Mouse (Mus musculus): ENCODE measurements around the gene Akr1a1.

Akr1a1 gene

DNA sequence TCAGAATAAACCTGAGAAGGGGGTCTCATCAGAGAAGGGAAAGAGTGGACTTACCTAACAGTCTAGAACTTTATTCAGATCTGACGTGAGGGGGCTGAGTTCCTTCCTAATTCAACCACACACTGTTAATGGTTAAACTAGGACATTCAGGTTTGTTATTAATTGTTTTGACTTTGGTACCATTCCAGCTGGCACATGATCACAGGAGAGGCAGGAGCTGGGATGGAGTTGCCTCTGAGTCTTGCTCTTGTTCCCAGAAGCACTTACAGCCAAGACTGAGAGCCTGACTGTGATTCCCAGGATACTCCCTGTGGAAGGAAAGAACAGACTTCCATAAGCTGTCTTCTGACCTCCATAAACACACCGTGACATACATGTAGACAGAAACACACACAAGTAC lies 8.0 kb upstream of the Akr1a1 start:
- no peak for DNase-seq (ENCODE audit: low spot score in 2 of 2)

DNA sequence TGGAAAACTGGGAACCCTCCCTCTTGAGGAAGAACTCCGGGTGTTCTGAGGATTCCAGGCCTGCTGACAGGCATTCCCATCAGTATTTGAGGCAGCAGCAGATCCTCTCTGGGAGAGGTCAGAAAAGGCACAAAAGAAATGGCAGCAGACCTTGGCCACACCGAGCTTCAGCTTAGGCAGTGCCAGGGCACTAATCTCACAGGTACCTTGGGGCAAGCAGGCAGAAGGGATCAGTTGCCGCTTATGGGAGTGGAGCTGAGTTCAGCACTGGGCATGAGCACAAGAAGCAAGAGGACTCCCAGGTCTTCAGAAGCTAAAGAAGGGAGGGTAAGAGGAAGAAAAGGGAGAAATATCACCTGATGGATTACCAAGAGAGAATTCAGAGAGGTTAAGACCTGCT lies 6.5 kb upstream of the Akr1a1 start:
- DNase-seq (ENCODE audit: low spot score in 2 of 2): no peak

DNA sequence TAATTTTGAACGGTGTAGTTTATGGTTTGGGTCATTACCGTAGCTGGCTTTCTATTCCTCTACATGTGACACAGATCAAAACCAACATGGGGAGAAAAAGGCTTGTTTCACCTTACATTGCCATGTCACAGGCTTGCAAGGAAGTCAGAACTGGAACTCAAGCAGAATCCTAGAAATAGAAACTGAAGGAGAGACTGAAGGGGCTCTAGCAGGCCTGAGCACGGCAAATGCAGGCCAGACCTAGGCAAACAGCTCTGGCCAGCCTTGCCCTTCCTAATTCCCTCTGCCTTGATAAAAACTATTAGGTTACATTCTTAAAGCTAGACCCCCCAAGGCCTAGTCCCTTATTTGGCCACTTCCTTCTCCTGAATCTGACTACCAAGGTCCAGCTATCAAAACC lies 4.2 kb upstream of the Akr1a1 start:
- DNase-seq (ENCODE audit: low spot score in 2 of 2): no peak

DNA sequence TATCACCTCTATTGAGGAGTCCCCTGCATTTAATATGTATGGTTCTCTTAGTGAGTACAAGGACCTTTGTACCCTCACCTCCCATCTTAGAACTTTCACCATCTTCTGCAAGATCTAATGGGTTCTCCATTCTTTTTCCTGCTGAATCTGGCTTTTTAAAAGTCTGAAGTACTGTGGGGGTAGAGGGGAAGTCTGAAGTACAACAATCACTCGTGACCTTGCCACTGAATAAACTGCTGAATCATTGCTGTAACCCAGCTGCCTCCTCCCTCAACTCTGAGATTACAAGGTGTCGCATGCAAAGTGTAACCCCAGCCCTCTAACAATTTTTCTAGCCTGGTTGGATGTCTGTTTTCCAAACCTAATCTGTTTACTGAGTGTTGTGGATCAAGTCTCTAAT lies 3.6 kb upstream of the Akr1a1 start:
- DNase-seq (ENCODE audit: low spot score in 2 of 2): no peak

DNA sequence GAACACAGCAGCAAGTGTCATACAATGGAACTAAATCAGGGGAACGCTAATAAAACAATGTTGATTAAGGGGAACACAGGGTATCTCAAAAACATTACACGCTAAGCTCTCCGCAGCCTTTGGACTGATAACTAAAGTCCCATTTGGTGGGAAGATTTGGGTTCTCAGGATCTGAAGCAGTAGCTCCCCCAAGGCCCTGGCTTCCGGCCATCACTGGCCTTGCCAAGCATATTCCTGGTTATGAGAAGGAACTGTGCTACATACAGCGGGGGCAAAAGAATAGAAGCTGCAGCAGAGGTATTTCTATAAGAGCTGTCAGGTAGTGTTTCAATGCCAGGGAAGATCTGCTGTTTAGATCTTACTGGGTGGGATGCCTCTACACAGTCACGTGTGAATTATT lies 1.7 kb upstream of the Akr1a1 start:
- DNase-seq (ENCODE audit: low spot score in 2 of 2): no peak

DNA sequence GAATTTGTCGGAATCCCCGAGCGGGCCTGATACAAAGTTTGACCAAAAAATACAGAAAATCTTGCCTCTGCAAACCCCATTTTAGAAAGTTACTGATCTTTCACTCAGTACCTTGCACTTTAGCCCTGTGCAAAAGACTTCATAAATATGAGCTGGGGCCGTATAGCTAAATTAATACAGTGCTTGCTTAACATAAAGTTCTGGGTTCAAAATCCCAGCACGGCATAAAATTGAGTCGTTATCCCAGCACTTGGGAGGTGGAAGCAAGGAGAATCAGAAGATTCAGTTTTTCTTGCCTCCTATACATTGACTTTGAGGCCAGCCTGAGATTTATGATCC lies 286 bp upstream of the Akr1a1 start:
- no peak for DNase-seq (ENCODE audit: low spot score in 2 of 2)

DNA sequence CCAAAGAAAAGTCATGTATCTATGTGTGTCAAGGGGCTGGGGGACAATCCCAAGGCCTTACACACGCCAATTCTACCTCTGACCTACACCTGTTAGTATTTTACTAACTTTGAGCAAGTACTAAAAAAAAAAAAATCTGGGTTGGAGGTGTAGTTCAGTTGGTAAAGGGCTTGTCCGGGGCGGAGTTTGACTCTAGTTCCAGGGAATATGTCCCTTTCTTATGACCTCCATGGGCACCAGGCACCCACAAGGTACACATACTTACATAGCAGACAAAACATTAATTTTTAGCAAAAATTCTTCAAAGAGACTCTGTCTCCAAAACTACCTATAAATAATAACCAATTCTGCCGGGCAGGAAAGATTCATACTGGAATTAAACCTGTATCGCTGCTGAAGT lies 1.1 kb downstream of the Akr1a1 start:
- no peak for DNase-seq (ENCODE audit: low spot score in 2 of 2)

DNA sequence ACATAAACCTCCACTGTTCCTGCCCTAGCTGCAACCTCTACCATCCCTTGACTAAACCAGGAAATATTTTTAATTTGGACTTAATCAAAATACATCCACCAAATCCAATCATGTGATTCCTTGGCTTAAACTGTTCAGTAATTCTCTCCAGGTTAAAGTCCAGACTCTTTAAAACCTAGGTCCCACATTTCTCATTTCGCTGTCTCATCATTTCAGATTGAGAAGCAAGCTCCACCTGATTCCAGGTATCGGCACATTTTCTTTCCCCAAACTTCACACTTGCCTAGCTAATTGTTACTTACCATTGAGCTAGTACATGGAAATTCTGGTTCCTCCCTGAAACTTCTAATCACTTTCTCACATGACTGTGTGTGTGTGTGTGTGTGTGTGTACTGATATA lies 2.1 kb downstream of the Akr1a1 start:
- DNase-seq (ENCODE audit: low spot score in 2 of 2): no peak

DNA sequence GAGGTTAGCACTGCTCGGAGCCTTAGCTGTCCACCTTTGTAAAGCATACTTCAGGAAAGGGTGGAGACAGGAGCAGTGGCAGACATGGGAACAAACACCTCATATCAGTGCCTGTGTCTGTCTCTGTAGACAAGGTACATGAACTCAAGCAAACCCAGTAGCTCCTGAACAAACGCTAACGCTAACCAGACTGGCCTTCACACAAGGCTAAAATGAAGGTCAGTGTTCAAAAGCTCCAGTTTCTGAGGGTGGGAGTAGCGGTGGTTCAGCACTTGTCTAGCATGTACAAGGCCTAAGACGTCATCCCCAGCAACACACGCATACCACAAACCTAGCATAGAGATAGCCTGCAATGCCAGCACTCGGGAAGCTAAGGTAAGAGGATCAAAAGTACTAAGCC lies 5.9 kb downstream of the Akr1a1 start:
- no peak for DNase-seq (ENCODE audit: low spot score in 2 of 2)

DNA sequence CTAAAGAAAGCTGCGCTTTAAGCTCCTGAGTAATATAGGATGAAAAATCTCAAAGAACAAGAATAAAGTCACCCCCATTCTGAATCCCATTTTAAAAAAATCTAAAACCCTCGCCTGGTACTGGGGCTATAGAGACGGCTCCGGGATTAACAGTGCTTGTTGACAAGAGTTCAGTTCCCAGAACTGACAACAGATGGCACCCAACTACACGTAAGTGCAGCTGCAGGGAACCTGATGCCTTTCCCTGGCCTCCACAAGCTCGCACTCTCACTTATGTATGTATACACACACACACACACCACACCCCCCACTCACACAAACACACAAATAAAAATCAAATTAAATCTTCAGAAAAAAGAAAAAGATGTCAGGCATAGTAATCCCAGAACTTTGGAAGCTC lies 7.2 kb downstream of the Akr1a1 start:
- DNase-seq (ENCODE audit: low spot score in 2 of 2): no peak

DNA sequence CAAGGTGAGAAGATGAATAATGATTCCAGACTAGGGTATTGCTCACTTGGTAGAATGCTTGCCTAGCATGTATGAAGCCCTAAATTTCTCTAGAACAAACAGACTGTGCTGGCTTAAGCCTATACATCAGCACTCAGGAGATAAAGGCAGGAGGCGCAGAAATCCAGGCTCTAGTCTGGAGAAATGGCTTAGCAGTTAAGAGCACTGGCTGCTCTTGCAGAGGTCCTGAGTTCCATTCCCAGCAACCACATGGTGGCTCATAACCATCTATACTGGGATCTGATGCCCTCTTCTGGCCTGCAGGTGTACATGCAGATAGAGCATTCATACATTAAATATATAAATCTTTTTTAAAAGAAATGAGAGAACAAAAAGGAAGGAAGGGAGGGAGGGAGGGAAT lies 9.4 kb downstream of the Akr1a1 start:
- no peak for DNase-seq (ENCODE audit: low spot score in 2 of 2)

DNA sequence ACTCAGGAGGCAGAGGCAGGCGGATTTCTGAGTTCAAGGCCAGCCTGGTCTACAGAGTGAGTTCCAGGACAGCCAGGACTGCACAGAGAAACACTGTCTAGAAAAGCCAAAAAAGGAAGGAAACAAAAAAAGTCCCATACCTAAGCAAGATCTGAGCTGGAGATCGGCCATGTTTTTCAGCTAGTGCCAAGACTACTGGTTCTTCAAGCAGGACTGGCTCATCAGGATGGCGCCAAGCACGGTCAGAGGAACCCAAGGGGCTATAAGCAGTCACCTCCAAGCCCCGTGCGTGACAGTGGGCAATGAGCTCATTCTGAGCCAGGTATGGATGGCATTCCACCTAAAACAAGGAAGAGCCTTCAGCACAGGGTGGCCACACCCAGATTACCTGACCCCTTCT lies 12.7 kb downstream of the Akr1a1 start:
- DNase-seq (ENCODE audit: low spot score in 2 of 2): no peak

DNA sequence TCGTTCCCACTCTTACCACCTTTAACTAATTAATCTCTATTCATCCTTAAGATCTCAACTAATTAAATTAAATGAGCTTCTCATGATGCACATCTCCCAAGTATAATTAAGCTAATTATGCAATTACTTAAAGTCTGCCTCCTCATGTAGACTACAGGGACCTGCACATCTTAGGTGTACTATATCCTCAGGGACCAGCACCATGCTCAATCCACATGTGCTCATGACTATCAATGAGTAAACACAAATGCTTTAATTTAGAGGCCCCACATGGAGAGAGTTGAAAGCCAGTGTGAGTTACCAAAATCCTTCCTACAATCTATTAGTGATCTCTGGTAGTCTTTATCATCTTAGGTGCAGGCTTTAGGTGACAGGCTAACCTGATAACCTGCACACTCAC lies 16.3 kb downstream of the Akr1a1 start:
- no peak for DNase-seq (ENCODE audit: low spot score in 2 of 2)

DNA sequence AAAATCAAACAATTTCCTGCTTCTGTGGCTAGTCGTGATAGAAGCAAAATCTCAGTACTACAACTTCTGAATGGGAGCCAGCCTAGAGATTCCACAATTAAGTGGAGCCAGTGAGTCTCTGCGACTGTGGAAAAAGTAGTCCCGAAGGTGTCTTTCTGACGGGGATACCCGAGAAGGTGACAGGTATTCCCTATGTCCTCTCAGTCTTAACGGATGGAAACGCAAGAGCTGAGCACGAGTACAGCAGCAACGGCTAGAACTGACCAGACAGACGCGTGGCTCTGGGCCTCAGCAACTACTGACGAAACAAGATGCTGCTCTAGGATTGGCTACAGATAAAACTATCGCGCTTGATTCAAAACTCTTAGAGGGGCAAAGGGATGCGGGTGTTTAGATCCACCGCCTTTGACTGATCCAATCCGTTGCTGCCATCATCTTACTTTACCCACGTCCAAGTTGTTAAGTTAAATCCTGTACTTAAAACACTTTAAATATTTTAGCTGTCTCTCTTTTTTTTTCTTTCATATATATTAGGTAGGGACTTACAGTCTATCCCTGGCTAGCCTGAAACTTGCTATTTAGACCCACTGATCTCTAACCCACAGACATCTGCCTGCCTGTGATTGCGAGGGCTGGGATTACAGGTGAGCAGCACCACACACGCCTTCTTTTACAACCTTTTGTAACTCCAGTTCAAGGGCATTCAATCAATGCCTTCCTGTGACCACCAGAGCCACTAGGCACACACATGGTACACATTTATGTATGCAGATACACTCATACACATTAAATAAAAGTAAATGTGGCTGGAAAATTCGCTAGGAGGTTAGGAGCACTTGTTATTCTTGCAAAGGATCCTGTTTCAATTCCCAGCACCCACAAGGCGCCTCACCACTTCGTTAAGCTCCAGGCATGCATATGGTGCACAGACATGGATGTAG lies 23.5 kb downstream of the Akr1a1 start, which contains the start of gene Nasp:
Nasp (minus strand) TSS at position 220 of the 941 bp plus-strand sequence.
- peak; percentile 69 to 89 for DNase-seq (ENCODE audit: low spot score in 2 of 2)

DNA sequence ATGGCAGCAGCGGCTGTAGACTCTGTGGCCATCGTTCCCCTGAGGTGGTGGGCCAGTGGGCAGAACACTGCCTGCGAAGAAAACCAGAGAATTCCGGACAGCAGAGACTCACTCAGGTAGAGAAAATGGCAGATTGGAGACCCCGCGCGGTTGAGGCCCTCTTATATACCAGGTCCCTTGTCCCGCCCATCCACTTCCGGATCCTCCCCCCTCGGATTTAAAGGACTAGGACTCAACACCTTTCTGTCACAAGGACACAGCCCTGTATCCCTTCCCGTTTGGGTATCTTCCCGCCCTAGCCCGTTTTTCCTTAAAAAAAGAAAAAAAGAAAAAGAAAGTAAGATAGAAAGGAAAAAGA lies 24.1 kb downstream of the Akr1a1 start:
- DNase-seq (ENCODE audit: low spot score in 2 of 2): peak; percentile 76 to 92

DNA sequence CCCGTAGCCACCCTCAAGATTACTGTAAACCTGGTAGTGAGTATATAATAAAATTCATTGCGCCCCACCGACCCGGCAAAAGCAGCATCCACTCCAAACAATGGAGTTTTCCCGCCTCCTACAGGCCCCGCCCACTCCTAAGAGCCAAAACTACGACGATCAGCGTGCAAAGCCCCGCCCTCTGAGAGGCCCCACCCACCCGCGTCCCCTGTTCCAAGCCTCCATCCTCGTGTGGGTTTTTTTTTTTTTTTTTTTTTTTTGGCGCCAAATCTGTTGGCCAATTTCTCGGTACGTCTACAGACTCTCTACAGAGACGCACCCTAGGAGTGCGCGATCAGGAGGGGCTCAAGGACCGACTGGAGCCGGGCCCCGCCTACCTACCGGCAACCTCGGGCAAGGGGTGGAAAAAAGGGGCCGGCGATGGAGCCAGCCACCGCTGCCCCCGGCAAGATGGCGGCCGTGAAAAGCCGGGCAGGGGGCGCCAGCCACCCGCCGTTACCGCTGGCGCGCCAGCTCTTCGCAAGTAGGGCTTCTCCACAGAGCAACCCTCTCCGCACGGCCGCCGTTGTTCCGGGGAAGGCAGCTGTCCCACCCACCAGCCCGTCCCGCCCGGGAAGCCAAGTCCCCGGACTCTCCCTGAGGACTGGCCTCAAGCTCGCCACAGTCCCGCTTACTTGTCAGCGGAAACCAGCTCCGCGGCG lies 24.7 kb downstream of the Akr1a1 start:
- peak in 1 of 2 experiments; percentile 52 for DNase-seq (ENCODE audit: low spot score in 2 of 2)

DNA sequence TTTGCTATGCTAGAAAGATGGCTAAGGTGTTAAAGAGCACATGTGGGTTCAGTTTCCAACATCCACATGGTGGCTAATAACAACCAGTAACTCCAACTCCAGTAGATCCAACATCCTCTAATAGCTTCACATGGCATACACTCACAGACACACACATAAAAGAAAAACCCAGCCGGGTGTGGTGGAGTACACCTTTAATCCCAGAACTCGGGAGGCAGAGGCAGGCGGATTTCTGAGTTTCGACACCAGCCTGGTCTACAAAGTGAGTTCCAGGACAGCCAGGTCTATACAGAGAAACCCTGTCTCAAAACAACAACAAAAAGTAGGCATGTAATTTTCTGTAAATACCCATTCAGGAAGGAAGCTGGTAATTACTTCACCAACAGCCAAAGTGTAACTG lies 26.6 kb downstream of the Akr1a1 start:
- no peak for DNase-seq (ENCODE audit: low spot score in 2 of 2)

DNA sequence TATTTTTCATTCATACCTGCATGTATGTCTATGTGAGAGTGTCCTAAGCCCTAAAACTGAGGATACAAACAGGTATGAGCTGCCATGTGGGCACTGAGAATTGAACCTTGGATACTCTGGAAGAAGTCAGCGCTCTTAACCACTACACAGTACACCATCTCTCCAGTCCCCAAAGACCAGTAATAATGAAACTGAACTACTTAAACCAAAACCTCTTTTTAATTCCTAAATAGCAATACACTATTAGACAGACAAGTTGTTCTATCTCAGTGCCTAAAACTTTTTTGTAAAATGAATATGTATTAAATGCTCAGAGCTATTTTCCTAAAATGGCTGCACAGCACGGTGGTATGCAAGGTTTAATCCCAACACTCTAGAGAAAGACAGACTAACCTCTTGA lies 36.2 kb downstream of the Akr1a1 start:
- no peak for DNase-seq (ENCODE audit: low spot score in 2 of 2)

DNA sequence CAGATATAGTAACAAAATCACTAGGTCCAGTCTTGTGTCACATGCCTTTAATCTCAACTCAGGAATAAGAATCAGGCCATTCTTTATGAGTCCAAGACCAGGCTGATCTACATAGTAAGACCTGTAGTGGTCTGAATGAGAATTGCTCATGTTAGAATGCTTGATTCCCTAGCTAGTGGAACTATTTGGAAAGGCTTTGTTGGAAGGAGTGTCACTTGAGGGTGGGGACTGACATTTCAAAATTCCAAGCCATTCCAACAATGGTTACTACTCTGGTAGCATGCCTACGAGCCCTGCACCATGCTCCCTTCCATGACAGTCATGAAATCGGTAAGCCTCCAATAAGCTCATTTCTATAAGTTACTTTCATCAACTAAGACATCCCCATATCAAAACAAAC lies 38.9 kb downstream of the Akr1a1 start:
- no peak for DNase-seq (ENCODE audit: low spot score in 2 of 2)

DNA sequence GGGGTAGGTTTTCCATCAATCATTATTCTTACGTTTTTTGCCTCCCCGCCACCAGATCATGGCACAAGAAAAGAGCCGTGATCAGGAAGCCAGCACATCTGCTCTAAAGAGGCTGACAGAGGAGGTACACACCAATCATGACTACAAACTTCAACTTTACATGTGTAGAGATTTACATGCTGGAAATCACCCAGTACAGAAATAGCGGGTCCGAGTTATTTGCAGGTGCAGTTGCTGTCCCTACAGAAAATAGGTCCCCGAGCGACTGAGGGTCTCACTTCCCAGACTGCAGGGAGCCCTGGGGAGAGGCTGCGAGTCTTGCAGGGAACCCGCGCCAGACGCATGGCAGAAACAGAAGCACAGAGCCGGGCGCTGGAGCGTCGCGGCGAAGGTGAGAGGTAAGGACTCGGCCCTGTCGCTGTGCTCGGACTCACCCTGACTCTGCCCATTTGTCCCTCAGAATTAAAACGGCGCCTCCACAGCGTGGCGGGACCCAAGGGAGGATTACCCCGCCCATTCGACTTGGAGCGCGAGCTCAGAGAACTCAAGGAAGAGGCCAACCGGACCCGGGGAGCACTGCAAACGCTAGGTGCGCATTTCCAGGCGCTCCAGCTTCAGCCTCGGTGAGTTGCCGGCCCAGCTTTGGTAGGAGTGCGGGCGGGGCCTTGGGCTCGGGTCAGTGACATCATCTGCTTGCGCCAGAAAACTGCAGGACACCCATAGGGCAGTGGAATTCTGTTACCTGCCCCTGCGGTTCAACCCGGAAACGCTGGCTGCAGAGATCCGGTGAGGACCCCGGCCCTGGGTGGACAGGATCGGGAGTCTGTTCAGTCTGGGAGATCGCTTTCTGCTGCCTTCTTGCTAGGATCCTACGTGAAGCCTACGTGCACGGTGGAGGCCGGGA lies 54.2 kb downstream of the Akr1a1 start:
- peak; percentile 71 to 92 for DNase-seq (ENCODE audit: low spot score in 2 of 2)

DNA sequence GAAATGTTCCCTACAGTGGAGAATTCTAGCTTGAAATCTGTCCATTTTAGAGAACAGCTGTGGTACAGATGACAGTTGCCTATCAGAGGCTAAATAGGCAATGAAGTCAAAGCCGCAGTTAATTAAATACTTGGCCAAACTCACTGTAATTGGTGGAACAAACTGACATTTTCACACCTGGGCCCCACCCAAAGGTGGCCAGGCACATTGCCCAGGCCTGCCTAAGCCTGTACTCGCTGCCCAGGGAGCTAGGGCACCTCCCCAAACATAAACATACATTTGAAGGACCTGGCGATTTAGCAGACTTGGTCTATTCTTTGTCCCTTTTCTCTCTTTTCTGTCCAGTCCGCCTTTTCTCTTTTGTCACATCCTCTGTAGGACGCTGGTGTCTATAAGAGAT lies 55.1 kb downstream of the Akr1a1 start, which contains the start of gene Ccdc17:
Ccdc17 (plus strand) TSS at position 276 of the 400 bp plus-strand sequence.
- DNase-seq (ENCODE audit: low spot score in 2 of 2): no peak

DNA sequence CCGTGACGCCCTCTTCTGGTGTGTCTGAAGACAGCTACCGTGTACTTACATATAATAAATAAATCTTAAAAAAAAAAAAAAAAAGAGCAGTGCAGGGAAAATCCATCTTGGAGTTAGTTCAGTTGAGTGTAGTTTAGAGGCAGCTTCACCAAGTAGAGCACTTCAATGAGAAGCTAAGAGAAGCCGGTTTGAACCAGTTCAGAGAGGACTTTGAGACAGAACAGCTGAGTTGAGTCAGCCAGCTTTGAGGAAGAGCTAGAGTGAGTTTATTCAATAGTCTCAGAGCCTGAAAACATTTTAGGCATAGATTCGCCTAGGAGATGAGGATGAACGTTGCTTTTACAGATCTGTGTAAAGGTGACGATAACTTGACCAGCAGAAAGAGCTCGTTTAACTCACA lies 55.7 kb downstream of the Akr1a1 start:
- DNase-seq (ENCODE audit: low spot score in 2 of 2): no peak
